Mouse (Mus musculus) spleen, adult 12 weeks (tissue): ENCODE measurements at regions not wholly inside any gene's neighbourhood (a gene's known extent, or its start where the extent isn't known, plus 50 kb on each side); places are given as distances from the start of the nearest gene placed in this dataset.

Source experiments
- DNase-seq: peaks from one replicate; pipeline ENCODE4 v3.0.0; 2022; ENCODE audit warnings: low spot score

GRCm38 (mm10) chr10:16438414-16438813, 1284.6 kb upstream of the Cited2 start:
- DNase-seq: no peak

GRCm38 (mm10) chr10:16440932-16441640, 1281.9 kb upstream of the Cited2 start:
- DNase-seq: no peak

DNA sequence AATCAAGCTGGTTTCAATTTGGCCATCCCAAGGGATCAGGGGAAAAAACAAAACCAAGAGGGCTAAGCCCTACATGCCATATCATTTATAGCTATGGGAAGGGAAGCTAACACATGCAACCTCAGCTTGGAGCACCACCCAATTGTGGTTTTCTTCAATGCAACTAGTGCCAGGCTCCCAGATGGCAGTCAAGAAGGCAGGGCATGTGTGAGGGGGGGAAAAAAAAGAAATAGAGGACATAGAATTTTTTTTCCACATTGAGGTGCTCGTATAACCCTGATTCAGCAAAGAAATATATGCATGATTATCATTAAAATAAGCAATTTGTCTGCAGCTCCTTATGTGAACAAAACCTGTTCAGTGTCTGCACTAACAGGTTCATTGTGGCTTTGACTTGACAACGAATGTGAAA, 1281.4 kb upstream of the Cited2 start:
- no peak for DNase-seq

DNA sequence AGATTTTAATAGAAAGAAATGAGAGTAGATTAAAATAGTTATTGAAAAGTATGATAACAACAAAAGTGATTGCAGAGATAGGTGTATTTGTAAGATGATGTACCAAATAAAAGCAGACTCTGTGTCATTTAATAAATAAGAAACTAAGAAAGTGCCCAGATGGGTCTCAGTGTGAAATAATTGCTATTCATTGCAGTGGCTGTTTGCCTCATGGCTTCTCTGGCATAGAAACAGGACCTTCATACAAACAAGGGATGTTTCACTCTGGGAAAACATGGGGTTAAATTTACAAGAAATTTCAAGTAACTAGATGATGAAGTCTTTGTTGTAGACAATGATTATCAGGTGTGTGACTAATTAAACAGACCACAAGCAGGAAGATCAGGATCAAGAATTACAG, 1279.1 kb upstream of the Cited2 start:
- DNase-seq: no peak

GRCm38 (mm10) chr10:16467935-16468334, 1255.1 kb upstream of the Cited2 start:
- DNase-seq: no peak

GRCm38 (mm10) chr10:16469711-16470110, 1253.3 kb upstream of the Cited2 start:
- DNase-seq: no peak

DNA sequence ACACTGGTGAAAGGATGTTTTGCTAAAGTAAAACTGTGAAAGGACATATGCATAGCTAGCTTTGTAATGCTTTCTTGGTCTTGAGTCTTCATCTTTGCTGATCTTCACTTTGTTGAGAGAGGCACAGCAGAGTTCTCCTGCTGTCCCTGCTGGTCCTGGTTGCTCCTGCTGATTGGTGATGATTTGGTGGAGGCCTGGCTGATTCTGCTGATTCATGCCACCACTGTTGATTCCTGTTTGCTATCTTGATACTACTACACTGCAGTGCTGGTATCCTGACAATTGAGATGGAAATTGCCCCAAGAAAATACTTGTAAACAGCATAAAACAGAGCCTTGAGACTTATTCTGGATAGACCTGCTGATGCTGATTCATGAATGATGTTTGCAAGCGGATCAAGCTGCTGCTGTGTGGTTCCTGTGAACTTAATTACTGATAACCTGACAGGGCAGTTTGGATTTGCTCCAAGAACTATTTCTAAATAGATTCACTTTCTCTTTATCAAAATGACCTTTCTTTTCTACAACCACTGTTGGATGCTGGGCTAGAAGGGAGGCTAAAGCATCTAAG, 1249.0 kb upstream of the Cited2 start:
- DNase-seq: no peak

GRCm38 (mm10) chr10:16498580-16498979, 1224.4 kb upstream of the Cited2 start:
- no peak for DNase-seq

DNA sequence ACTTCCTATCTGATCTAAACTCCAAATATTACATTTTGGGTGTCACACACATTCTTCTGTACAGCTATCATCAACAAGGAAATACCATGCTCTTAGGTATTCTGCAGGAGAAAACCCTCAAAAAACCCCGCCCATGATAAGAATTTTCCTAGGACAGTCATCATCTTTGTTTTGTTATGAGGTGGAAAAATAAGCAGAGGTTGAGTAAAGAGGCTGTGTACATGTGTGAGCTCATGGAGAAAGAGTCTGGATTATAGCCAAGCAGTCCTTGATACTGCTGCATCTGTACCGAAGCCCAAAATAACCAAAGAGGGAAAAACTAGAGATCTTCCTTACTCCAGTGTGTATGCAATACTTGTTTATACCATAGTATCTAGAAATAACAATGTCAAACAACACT, 1215.3 kb upstream of the Cited2 start:
- DNase-seq: no peak

DNA sequence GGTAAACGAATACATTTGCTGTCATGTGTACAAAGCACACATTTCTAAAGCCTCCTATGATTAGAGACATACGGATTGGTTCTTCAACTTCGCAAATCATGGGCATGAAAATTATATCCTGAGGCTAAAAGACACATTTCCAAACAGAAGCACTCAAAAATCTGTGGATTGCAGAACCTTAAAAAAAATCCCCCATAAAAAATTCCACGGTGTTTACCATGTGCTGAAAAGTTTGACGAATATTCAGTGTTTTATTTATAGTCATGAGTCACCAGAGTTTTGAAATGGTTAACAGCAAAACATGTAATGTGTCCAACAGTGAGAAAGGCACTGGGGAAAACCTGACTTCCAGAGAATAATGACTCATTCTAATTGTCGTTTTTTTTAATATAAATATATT, 1214.9 kb upstream of the Cited2 start:
- no peak for DNase-seq

DNA sequence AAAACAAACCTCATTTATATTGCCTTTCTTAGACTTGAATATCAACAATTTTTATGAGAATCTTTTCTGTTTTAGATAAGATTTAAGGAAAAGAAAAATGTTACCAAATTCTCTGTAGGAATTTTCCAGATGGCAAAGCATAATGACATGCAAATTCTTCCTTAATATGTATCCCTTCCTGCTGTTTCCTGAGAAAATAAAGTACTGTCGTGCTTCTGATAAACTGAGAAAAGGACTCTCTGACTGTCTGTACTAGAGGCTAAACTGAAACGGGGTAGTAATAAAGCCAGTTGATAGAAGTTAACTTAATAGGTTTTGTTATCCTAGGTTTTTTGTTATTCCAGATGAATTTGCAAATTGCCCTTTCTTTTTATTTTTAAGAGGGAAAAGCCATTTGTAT, 1208.4 kb upstream of the Cited2 start:
- DNase-seq: no peak

- DNase-seq: no peak
Measured at GRCm38 (mm10) chr10:16521895-16522294, 1201.1 kb upstream of the Cited2 start.

- DNase-seq: no peak
Measured at GRCm38 (mm10) chr10:16524101-16524500, 1198.9 kb upstream of the Cited2 start.

DNA sequence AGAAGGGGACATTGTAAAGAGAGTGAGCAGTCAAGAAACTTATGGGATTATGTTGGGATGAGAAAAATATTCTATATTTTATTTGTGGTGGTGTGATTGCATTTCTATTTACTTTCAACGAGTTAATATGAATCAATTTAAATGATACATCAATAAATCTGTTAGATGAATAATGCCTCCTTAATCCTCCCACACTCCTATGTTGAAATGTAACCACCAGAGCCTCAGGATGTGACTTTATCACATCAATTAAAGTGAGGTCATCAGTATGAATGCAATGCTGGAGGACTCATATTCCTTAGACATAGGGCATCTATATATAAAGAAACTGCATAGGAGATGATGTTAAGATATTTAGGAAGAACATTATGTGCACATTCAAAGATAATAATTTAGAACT, 1195.3 kb upstream of the Cited2 start:
- DNase-seq: no peak

DNA sequence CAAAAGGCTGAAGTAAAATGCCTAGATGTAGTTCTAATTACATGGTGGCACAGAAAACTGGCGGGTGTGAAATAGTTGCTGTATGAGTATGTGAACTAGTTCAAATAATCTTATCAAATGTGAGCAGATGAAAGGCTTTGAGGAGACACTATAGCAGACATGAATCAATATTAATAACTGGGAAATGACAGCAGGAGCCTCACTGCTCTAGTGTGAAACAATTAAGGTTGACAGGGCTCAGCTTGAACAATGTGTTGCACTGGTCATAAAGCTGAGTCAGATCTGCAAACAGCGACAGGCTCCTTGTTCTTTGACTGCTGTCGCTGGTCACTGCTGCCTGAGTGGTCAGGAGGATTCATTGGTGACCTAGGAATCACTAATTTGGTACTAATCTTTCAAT, 1185.4 kb upstream of the Cited2 start:
- no peak for DNase-seq

DNA sequence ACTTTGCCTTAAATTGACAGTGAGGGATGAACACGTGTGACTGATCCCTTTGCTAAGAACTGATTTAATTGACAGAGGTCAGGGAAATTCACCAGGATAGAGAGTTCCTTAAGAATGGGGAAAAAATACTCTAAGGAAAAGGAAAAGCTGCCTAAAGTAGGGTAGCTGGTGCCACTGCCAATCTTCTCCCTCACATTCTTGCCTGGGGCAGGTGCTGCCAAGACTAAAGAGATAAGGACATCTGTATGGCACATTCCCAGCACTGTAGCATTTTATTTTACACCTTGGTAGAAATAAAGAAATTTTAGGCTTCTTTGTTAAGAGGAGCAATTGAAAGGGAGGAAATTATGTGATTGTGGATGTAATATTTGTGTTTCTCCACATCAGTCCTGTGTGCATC, 1184.6 kb upstream of the Cited2 start:
- DNase-seq: no peak

DNA sequence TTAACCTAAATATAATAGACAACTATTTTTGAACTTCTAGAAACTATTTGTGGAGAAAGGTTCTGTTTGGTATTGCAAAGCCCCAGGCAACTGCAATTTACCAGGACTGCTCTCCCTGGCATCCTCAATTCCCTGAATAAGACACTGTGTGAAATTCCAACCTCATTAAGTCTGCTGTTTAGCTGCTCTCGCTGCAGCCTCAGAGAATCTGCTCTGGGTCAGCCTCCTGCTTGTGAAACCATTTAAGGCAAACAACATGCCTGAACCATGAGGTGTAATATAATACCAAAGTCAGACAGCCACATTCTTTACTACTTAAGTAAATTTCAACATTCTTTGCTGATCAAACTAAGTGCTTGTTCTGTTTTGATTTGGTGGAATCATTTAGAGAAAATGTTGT, 1177.6 kb upstream of the Cited2 start:
- DNase-seq: no peak

DNA sequence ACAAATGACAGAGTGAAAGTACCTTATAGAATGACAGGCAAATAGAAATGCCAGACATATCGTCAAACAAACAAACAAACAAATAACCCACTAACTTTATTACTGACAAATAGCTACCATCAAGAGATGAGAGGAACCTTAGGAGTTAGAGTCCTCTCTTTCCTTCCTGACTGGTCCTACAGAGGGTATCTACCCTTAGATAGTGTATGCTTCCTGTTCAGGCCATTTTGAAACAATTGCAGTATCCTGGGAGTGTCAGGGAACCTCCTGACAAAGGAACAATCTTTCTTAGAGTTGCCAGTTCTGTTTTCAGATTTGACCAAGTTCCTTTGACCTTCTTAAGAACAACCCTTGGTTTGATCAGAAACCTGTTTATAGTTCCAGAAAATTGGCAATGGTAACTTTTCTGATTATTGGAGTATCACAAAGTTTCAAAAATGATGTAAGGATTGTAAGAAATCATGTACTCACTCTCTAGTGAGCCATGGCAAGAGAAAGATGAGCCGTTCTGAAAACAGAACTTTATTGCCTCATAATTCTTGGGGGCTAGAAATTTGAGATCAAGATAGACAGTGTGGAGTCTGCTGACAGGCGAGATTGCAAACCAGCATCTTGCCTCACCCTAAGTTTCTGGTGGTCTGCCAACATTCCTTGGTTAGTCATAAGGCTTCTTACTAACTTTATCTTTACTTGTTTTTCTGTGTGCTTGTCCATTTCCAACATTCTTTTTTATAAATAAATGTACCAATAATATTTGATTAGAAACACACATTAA, 1170.0 kb upstream of the Cited2 start:
- DNase-seq: no peak

DNA sequence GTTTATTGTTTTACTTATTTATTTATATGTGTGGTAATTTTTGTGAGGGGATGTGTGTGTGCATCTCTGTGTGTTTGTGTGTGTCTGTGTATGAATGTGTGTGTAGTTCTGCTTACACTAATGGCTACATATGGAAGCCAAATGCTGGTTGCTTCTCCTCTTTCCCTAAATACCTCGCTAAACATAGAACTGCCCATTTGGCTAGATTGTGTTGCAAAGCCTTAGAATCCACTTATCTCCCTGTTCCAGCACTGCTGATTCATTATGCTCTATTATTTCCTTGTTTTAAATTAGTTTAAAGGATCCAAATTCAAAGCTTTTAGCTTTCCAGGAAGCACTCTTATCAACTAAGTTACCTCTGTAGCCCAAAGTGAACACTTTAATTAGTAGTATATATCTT, 1148.5 kb upstream of the Cited2 start:
- no peak for DNase-seq

DNA sequence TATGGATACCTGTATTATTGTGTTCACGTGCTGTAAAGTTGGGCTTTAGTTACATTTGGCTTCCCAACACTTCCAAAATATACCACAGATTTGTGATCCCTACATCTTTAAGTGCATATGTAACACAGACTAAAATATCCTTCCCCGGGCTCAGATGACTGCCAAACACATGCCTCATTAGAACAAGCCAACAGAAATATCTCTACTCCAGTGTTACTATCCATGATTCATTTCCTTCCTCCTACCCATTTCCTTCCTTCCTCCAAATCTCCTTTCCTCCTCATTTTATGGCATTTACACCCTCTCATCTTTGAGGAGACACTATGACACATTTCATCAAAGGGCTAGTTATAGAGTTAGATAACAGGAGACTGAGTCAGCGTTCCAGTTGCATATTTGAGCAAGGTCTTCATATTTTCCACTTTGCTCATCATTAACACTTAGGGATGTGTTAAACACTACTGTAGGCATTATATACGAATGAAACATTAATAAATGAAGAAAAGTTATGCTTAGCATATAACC, 1144.4 kb upstream of the Cited2 start:
- DNase-seq: no peak

- DNase-seq: no peak
Measured at GRCm38 (mm10) chr10:16580200-16580599, 1142.8 kb upstream of the Cited2 start.

DNA sequence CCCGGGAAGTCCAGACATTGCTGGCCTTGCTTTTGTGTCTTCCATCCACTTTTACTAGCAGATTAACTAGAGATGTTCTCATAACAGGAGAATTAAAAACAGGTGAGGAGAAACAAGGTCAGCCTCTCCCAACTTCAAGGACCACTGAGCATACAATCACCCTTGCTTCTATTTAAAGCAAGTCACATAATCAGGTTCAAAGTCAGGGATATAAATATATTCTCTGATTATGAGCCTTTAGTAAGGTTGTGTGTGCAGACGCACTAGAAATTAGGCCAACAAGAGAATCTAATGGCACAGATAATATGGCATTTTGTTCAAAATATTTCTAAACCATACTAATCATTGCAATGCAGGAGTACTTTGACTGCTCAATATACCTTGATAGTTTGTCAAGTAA, 1134.2 kb upstream of the Cited2 start:
- no peak for DNase-seq

DNA sequence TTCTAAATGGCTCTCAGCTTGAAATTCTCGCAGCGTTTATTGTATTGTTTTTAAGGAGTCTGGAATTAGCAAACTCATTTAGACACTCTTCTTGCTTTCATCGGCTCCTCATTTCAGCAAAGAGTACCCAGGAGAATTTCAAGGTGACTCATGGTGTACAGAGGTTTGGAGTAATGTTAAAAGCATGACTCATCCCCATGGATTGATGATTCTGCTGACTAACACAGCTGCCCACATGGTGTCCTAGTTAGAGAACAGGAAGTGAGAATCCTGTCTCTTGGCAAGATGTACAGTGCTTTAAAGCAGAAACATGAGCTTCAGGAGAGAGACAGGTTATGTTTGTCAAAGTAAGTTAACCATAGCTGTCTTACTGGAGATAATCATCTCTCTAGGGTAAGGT, 1133.6 kb upstream of the Cited2 start:
- DNase-seq: no peak
